Mouse (Mus musculus): ENCODE data around the gene Erbb2.

- TF ChIP-seq ZNF384 (IDR thresholded peaks at IDR 0.05; ENCODE audit: low read depth, low read length) (no peak), ZC3H11A (IDR thresholded peaks at IDR 0.05; ENCODE audit: borderline replicate concordance, low read depth, low read length) (no peak), MAFK (IDR thresholded peaks at IDR 0.05; ENCODE audit: insufficient read depth, low read depth, low read length) (no peak)
Observed at GRCm38 (mm10) chr11:98449921-98450771, 37.9 kb downstream of the Erbb2 start.
